Mouse (Mus musculus): ENCODE results near the gene Hist1h2ah. TPM values are rescaled to one million over a fixed set of nuclear protein-coding genes. Genes with fewer than 3 reads are reported as not detected.

The Hist1h2ah gene
- polyA plus RNA-seq, 1 experiment from 2014 or later, result 10.9 TPM

DNA sequence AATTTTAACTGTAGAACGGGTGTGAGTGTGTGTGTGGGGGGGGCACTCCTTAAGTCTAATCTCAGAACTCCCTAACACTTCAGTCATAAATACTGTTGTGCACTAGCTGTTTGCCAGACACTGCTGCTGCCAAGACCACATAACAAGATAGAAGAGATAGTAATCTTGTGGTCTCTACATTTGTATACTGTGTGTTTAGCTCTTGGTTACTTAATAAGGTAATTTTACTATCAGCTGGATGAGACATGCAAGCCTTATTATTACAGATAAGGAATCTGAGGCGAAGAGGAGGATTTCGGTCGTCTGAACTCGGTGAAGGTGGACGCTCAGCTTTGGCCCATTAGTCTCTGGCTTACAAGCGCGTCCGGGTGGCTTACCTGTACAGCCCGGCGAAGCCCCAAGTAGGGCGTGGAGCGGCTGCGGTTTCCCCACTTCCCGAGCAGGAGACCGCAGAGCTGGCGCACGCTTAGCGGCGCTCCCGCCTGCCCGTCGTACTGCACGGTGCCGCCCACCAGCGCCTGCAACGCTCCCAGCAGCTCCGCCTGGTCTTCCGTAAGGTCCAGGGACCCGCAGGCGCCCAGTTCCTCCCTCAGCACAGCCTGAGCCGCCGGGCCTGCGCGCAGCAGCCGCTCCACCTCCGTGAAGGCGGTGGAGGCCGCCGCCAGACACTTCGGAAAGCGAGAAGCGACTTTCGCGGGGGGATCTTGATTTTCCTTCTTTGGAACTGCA is 29.6 kb downstream of the Hist1h2ah start:
- Histone ChIP-seq H3K4me2 (ENCODE audit: low read depth, low read length) (peak overlapping the region; percentile 86), H3K36me3 (ENCODE audit: control insufficient read depth, insufficient read depth, low read length) (no peaks in the 10 kb centered on the region), H3K4me3 (replicated peaks; ENCODE audit: low read length) (peak overlapping the region; percentile 61), H3K4me1 (ENCODE audit: control insufficient read depth, insufficient read depth, low read length) (peaks cover 12% of the 10 kb centered on the region; the same call in 1 of the 2 replicates), H3K9ac (ENCODE audit: low read length) (peak overlapping the region; percentile 63), H3K9me3 (replicated peaks; ENCODE audit: control insufficient read depth, low read length) (no peaks in the 10 kb centered on the region), H3K27ac (ENCODE audit: low read length) (0 out of 2 replicates have a peak overlapping the region, but pooled peaks have one; percentile 2), H3K27me3 (ENCODE audit: control insufficient read depth, insufficient read depth, low read length) (peaks cover 93% of the 10 kb centered on the region)
- under 1% methylated on average over 45 of the region's 45 CpGs for WGBS
- ATAC-seq (ENCODE audit: insufficient read depth, low FRiP score), result peak; percentile 91

DNA sequence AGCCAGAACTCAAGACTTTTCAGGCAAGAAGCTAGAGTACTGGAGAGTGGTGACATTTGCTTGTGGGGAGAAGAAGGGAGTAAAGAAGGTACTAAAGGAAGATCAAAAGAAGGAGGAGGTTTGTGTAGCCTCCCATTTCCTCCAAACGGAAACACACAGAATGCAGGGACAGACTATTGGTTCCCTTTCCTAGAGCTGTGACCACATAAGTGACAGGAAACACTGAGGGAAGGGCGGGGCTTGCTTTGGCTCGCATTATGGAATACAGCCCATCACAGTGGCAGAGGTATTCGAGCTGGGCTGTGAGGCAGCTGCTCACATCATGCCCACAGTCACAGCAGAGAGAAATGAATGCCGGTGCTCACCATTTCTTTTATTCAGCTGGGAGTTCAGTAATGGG is 33.5 kb downstream of the Hist1h2ah start:
- Histone ChIP-seq H3K27me3 (ENCODE audit: control insufficient read depth, insufficient read depth, low read length) (peaks cover 91% of the 10 kb centered on the region), H3K9me3 (replicated peaks; ENCODE audit: control insufficient read depth, low read length) (no peaks in the 10 kb centered on the region), H3K4me3 (replicated peaks; ENCODE audit: low read length) (no peak overlapping the region), H3K36me3 (ENCODE audit: control insufficient read depth, insufficient read depth, low read length) (no peaks in the 10 kb centered on the region), H3K4me2 (ENCODE audit: low read depth, low read length) (peak overlapping the region; percentile 27; the same call in 1 of the 2 replicates), H3K27ac (ENCODE audit: low read length) (no peak overlapping the region), H3K9ac (ENCODE audit: low read length) (no peak overlapping the region), H3K4me1 (ENCODE audit: control insufficient read depth, insufficient read depth, low read length) (peaks cover 9% of the 10 kb centered on the region; the same call in 1 of the 2 replicates)
- 21% methylated on average over 5 of the region's 5 CpGs for WGBS
- ATAC-seq (ENCODE audit: insufficient read depth, low FRiP score), result no peak

DNA sequence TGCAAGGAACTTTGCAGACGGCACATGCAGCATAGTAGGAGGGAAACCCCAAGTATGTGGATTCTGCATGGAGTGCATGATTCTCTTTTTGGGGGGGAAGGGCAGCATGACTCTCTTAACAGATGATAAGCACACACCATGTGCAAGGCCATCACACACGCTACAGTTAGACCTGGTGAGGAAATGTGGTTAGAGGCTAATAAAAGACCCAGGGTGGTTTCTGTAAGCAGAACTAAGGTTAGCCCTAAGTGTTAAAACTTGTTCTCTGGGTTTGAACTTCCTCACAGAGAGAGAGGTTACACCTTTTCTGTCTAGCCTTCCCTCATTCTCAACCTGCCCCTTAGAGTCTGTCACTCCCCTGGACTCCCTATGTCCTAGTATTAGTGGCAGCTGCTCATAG is 34.0 kb downstream of the Hist1h2ah start:
- Histone ChIP-seq H3K9me3 (replicated peaks; ENCODE audit: control insufficient read depth, low read length) (no peaks in the 10 kb centered on the region), H3K9ac (ENCODE audit: low read length) (no peak overlapping the region), H3K4me2 (ENCODE audit: low read depth, low read length) (peak overlapping the region; percentile 27; the same call in 1 of the 2 replicates), H3K36me3 (ENCODE audit: control insufficient read depth, insufficient read depth, low read length) (no peaks in the 10 kb centered on the region), H3K27me3 (ENCODE audit: control insufficient read depth, insufficient read depth, low read length) (peaks cover 91% of the 10 kb centered on the region), H3K4me3 (replicated peaks; ENCODE audit: low read length) (no peak overlapping the region), H3K27ac (ENCODE audit: low read length) (no peak overlapping the region), H3K4me1 (ENCODE audit: control insufficient read depth, insufficient read depth, low read length) (peaks cover 6% of the 10 kb centered on the region; the same call in 1 of the 2 replicates)
- ATAC-seq (ENCODE audit: insufficient read depth, low FRiP score), result no peak
- 69% methylated on average over 2 of the region's 2 CpGs for WGBS

DNA sequence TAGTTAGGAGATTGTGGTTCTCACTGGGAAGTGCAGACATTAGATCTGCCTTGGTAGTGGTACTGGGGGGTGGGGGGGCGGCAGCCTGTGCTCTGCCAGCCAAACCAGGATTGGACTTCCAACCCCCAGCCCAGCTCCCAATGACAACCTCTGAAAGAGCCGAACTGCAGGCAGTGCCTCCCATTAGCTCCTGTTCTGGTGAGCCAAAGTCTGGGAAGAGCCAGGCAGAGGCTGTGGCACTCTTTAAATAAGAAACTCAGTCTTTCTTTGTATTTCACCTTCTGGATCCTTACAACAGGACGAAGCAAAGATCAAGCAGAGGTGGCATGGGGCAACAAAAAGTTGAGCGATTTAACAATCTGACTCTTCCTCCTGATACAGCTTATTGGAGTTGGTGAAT is 36.2 kb downstream of the Hist1h2ah start:
- H3K4me1 ChIP-seq (ENCODE audit: control insufficient read depth, insufficient read depth, low read length), result peaks cover 12% of the 10 kb centered on the region; the same call in 1 of the 2 replicates
- 33% methylated on average over 4 of the region's 4 CpGs for WGBS

DNA sequence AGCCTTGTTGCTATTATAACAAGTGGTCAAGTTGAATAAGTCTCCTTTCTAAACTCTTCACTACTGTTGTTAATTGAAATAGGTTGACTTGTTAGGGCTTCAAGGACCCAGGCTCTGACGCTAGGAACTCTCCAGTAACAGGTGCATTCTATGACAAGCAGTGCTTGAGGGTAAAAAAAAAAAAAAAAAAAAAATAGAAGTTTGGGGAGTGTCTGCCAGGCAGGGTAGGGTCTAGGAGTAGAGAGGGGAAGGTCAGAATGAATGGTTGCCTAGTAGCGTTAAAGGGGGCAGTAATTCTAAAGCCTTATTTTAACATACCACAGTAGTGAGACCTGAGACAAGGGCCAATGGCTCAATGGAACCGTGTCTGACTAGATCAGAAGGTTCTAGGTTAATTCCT is 37.0 kb downstream of the Hist1h2ah start:
- no peaks in the 10 kb centered on the region for H3K9me3 ChIP-seq (replicated peaks; ENCODE audit: control insufficient read depth, low read length)
- 25% methylated on average over 3 of the region's 3 CpGs for whole genome bisulfite sequencing
- no peak overlapping the region for H3K27ac ChIP-seq (ENCODE audit: low read length)
- H3K4me1 ChIP-seq (ENCODE audit: control insufficient read depth, insufficient read depth, low read length), result peaks cover 12% of the 10 kb centered on the region; the same call in 1 of the 2 replicates
- H3K9ac ChIP-seq (ENCODE audit: low read length), result no peak overlapping the region
- no peak overlapping the region for H3K4me3 ChIP-seq (replicated peaks; ENCODE audit: low read length)
- ATAC-seq (ENCODE audit: insufficient read depth, low FRiP score), result no peak
- H3K4me2 ChIP-seq (ENCODE audit: low read depth, low read length), result no peak overlapping the region
- H3K36me3 ChIP-seq (ENCODE audit: control insufficient read depth, insufficient read depth, low read length), result no peaks in the 10 kb centered on the region
- H3K27me3 ChIP-seq (ENCODE audit: control insufficient read depth, insufficient read depth, low read length), result peaks cover 89% of the 10 kb centered on the region

More for the DNA sequence above, 36.2 kb downstream of the Hist1h2ah start:
- Histone ChIP-seq H3K36me3 (ENCODE audit: control insufficient read depth, insufficient read depth, low read length) (no peaks in the 10 kb centered on the region), H3K4me3 (replicated peaks; ENCODE audit: low read length) (no peak overlapping the region), H3K27ac (ENCODE audit: low read length) (no peak overlapping the region), H3K27me3 (ENCODE audit: control insufficient read depth, insufficient read depth, low read length) (peaks cover 90% of the 10 kb centered on the region), H3K9ac (ENCODE audit: low read length) (no peak overlapping the region), H3K9me3 (replicated peaks; ENCODE audit: control insufficient read depth, low read length) (no peaks in the 10 kb centered on the region), H3K4me2 (ENCODE audit: low read depth, low read length) (no peak overlapping the region)
- no peak for ATAC-seq (ENCODE audit: insufficient read depth, low FRiP score)

DNA sequence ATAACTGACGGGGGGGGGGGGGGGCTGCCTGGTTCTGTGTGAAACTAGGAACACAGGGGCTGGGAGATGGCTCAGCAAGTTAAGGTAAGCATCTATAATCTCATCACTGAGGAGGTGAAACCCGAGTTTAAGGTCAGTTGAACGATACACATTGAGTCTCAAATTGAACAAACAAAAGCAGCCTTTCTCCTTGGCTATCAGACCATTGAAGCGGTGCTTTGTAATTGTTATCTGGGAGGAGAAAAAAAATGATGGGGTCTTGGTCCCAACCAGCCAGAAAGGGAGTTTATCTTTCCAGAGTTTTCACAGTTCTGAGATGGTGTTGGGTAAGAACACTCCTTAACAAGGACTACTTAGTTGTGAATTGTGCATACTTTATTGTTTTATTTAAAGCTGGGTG is 37.5 kb downstream of the Hist1h2ah start:
- 11% methylated on average over 4 of the region's 4 CpGs for WGBS
- H3K9ac ChIP-seq (ENCODE audit: low read length), result no peak overlapping the region
- no peaks in the 10 kb centered on the region for H3K9me3 ChIP-seq (replicated peaks; ENCODE audit: control insufficient read depth, low read length)
- H3K27me3 ChIP-seq (ENCODE audit: control insufficient read depth, insufficient read depth, low read length), result peaks cover 83% of the 10 kb centered on the region
- H3K27ac ChIP-seq (ENCODE audit: low read length), result no peak overlapping the region
- no peaks in the 10 kb centered on the region for H3K36me3 ChIP-seq (ENCODE audit: control insufficient read depth, insufficient read depth, low read length)
- no peak for ATAC-seq (ENCODE audit: insufficient read depth, low FRiP score)
- no peak overlapping the region for H3K4me3 ChIP-seq (replicated peaks; ENCODE audit: low read length)
- peaks cover 12% of the 10 kb centered on the region; the same call in 1 of the 2 replicates for H3K4me1 ChIP-seq (ENCODE audit: control insufficient read depth, insufficient read depth, low read length)
- no peak overlapping the region for H3K4me2 ChIP-seq (ENCODE audit: low read depth, low read length)

DNA sequence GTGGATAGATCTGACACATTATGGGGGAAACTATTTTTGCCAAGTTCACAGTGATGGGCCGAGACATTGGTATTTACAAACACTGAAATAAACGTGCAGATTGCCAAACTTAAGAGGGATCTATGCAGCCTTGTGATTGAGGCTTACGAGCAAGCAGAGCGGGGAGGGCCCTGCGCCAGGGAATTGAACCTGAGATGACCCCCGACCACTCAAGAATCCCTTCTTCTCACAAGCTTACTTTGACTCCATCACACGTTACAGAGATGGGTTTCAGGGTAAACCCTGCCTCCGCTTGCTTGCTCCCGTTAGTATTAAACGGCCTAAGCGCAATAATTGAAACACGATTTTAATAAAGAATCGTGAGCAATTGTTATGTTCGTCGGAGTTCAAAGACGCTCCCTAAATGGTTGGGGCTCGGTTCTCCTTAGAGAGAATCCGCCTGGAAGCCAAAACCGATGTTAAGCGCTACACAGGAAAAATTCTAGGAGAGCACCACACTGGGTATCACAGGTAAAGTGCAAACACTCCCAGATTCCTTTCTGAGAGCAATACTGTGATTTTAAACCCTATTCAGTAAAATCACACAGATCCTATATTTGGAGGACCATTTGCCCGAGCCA is 38.1 kb downstream of the Hist1h2ah start:
- Histone ChIP-seq H3K36me3 (ENCODE audit: control insufficient read depth, insufficient read depth, low read length) (no peaks in the 10 kb centered on the region), H3K27ac (ENCODE audit: low read length) (no peak overlapping the region), H3K27me3 (ENCODE audit: control insufficient read depth, insufficient read depth, low read length) (peaks cover 78% of the 10 kb centered on the region), H3K9me3 (replicated peaks; ENCODE audit: control insufficient read depth, low read length) (no peaks in the 10 kb centered on the region), H3K9ac (ENCODE audit: low read length) (no peak overlapping the region), H3K4me1 (ENCODE audit: control insufficient read depth, insufficient read depth, low read length) (peaks cover 12% of the 10 kb centered on the region; the same call in 1 of the 2 replicates), H3K4me2 (ENCODE audit: low read depth, low read length) (peak overlapping the region; percentile 70), H3K4me3 (replicated peaks; ENCODE audit: low read length) (peak overlapping the region; percentile 30)
- ATAC-seq (ENCODE audit: insufficient read depth, low FRiP score), result no peak
- 2% methylated on average over 21 of the region's 21 CpGs for WGBS

DNA sequence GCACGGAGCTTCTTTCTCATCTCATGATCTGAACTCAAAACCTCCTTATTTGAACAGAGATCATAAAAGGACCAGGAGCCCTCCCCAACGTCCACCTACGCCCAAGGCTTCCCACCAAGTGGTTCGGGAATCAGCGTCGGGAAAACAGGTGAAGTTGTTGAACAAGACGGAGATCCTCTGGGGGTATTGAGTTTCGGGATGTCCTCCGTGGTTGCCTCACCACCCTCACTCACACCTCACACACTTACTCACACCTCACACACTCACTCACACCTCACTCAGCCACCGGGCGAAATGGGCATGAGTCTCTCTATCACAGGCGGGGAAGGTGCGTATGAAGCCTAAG is 38.6 kb downstream of the Hist1h2ah start:
- no peak overlapping the region for H3K9ac ChIP-seq (ENCODE audit: low read length)
- no peak for ATAC-seq (ENCODE audit: insufficient read depth, low FRiP score)
- no peaks in the 10 kb centered on the region for H3K9me3 ChIP-seq (replicated peaks; ENCODE audit: control insufficient read depth, low read length)
- peaks cover 12% of the 10 kb centered on the region; the same call in 1 of the 2 replicates for H3K4me1 ChIP-seq (ENCODE audit: control insufficient read depth, insufficient read depth, low read length)
- peak overlapping the region; percentile 70 for H3K4me2 ChIP-seq (ENCODE audit: low read depth, low read length)
- no peaks in the 10 kb centered on the region for H3K36me3 ChIP-seq (ENCODE audit: control insufficient read depth, insufficient read depth, low read length)
- 3% methylated on average over 13 of the region's 13 CpGs for WGBS
- H3K27me3 ChIP-seq (ENCODE audit: control insufficient read depth, insufficient read depth, low read length), result peaks cover 75% of the 10 kb centered on the region
- H3K4me3 ChIP-seq (replicated peaks; ENCODE audit: low read length), result peak overlapping the region; percentile 30
- no peak overlapping the region for H3K27ac ChIP-seq (ENCODE audit: low read length)
